Mouse (Mus musculus): ENCODE data around the gene Lhx2. TPM values are rescaled to one million over a fixed set of nuclear protein-coding genes. Genes with fewer than 3 reads are reported as not detected.
A peak's percentile ranks its signal among the peaks of the same experiment; 100 is the strongest.

Lhx2 gene
- polyA plus RNA-seq, 1 experiment from 2014 or later, result not detected

GRCm38 (mm10) chr2:38348660-38349420 is 9.8 kb downstream of the Lhx2 start:
- Histone ChIP-seq H3K4me1 (ENCODE audit: control insufficient read depth, insufficient read depth, low read length) (peaks cover 20% of the 10 kb centered on the region; the same call in 1 of the 2 replicates), H3K9me3 (ENCODE audit: control insufficient read depth, low read depth, low read length) (no peaks in the 10 kb centered on the region), H3K4me3 (ENCODE audit: low read depth, low read length) (no peak overlapping the region), H3K27ac (ENCODE audit: low read length) (no peak overlapping the region), H3K4me2 (replicated peaks; ENCODE audit: low read depth, low read length) (no peak overlapping the region), H3K27me3 (ENCODE audit: control insufficient read depth, insufficient read depth, low read length) (peaks cover 88% of the 10 kb centered on the region), H3K9ac (replicated peaks; ENCODE audit: low read depth, low read length) (no peak overlapping the region), H3K36me3 (ENCODE audit: control insufficient read depth, insufficient read depth, low read length) (no peaks in the 10 kb centered on the region)
- ATAC-seq (ENCODE audit: insufficient number of reproducible peaks, insufficient read depth, low FRiP score, low read depth), result no peak
- 2% methylated on average over 19 of the region's 19 CpGs for WGBS

- Histone ChIP-seq H3K9ac (replicated peaks; ENCODE audit: low read depth, low read length) (no peak overlapping the region), H3K36me3 (ENCODE audit: control insufficient read depth, insufficient read depth, low read length) (no peaks in the 10 kb centered on the region), H3K4me2 (replicated peaks; ENCODE audit: low read depth, low read length) (peak overlapping the region; percentile 62), H3K4me1 (ENCODE audit: control insufficient read depth, insufficient read depth, low read length) (peaks cover 20% of the 10 kb centered on the region; the same call in 1 of the 2 replicates), H3K9me3 (ENCODE audit: control insufficient read depth, low read depth, low read length) (no peaks in the 10 kb centered on the region), H3K4me3 (ENCODE audit: low read depth, low read length) (no peak overlapping the region), H3K27ac (ENCODE audit: low read length) (no peak overlapping the region), H3K27me3 (ENCODE audit: control insufficient read depth, insufficient read depth, low read length) (peaks cover 90% of the 10 kb centered on the region)
- ATAC-seq (ENCODE audit: insufficient number of reproducible peaks, insufficient read depth, low FRiP score, low read depth), result no peak
- 5% methylated on average over 12 of the region's 12 CpGs for WGBS
Observed at GRCm38 (mm10) chr2:38349447-38350350, 10.6 kb downstream of the Lhx2 start.

- H3K4me1 ChIP-seq (ENCODE audit: control insufficient read depth, insufficient read depth, low read length), result peaks cover 20% of the 10 kb centered on the region; the same call in 1 of the 2 replicates
- peaks cover 88% of the 10 kb centered on the region for H3K27me3 ChIP-seq (ENCODE audit: control insufficient read depth, insufficient read depth, low read length)
- H3K9ac ChIP-seq (replicated peaks; ENCODE audit: low read depth, low read length), result no peak overlapping the region
- peak overlapping the region; percentile 62 for H3K4me2 ChIP-seq (replicated peaks; ENCODE audit: low read depth, low read length)
- no peaks in the 10 kb centered on the region for H3K36me3 ChIP-seq (ENCODE audit: control insufficient read depth, insufficient read depth, low read length)
- no peak for ATAC-seq (ENCODE audit: insufficient number of reproducible peaks, insufficient read depth, low FRiP score, low read depth)
- WGBS, result under 1% methylated on average over 13 of the region's 13 CpGs
- no peaks in the 10 kb centered on the region for H3K9me3 ChIP-seq (ENCODE audit: control insufficient read depth, low read depth, low read length)
- H3K27ac ChIP-seq (ENCODE audit: low read length), result no peak overlapping the region
- peak overlapping the region; percentile 34 for H3K4me3 ChIP-seq (ENCODE audit: low read depth, low read length)
Observed at GRCm38 (mm10) chr2:38350386-38350785, 11.3 kb downstream of the Lhx2 start.

GRCm38 (mm10) chr2:38350796-38351195 is 11.7 kb downstream of the Lhx2 start:
- WGBS, result 0% methylated on average over 36 of the region's 37 CpGs

GRCm38 (mm10) chr2:38351641-38352320 is 12.7 kb downstream of the Lhx2 start:
- Histone ChIP-seq H3K4me1 (ENCODE audit: control insufficient read depth, insufficient read depth, low read length) (peaks cover 26% of the 10 kb centered on the region; the same call in 1 of the 2 replicates), H3K4me3 (ENCODE audit: low read depth, low read length) (peak overlapping the region; percentile 34), H3K36me3 (ENCODE audit: control insufficient read depth, insufficient read depth, low read length) (no peaks in the 10 kb centered on the region), H3K27ac (ENCODE audit: low read length) (no peak overlapping the region), H3K4me2 (replicated peaks; ENCODE audit: low read depth, low read length) (peak overlapping the region; percentile 62), H3K9me3 (ENCODE audit: control insufficient read depth, low read depth, low read length) (no peaks in the 10 kb centered on the region), H3K9ac (replicated peaks; ENCODE audit: low read depth, low read length) (no peak overlapping the region), H3K27me3 (ENCODE audit: control insufficient read depth, insufficient read depth, low read length) (peaks cover 87% of the 10 kb centered on the region)
- under 1% methylated on average over 57 of the region's 57 CpGs for WGBS
- ATAC-seq (ENCODE audit: insufficient number of reproducible peaks, insufficient read depth, low FRiP score, low read depth), result 0 out of 2 replicates have a peak, but pooled peaks have one; percentile 24

More at GRCm38 (mm10) chr2:38350796-38351195, 11.7 kb downstream of the Lhx2 start:
- peak overlapping the region; percentile 34 for H3K4me3 ChIP-seq (ENCODE audit: low read depth, low read length)
- H3K27me3 ChIP-seq (ENCODE audit: control insufficient read depth, insufficient read depth, low read length), result peaks cover 87% of the 10 kb centered on the region
- H3K9me3 ChIP-seq (ENCODE audit: control insufficient read depth, low read depth, low read length), result no peaks in the 10 kb centered on the region
- no peak overlapping the region for H3K27ac ChIP-seq (ENCODE audit: low read length)
- no peaks in the 10 kb centered on the region for H3K36me3 ChIP-seq (ENCODE audit: control insufficient read depth, insufficient read depth, low read length)
- H3K4me2 ChIP-seq (replicated peaks; ENCODE audit: low read depth, low read length), result peak overlapping the region; percentile 62
- ATAC-seq (ENCODE audit: insufficient number of reproducible peaks, insufficient read depth, low FRiP score, low read depth), result peak; percentile 94
- H3K4me1 ChIP-seq (ENCODE audit: control insufficient read depth, insufficient read depth, low read length), result peaks cover 20% of the 10 kb centered on the region; the same call in 1 of the 2 replicates
- H3K9ac ChIP-seq (replicated peaks; ENCODE audit: low read depth, low read length), result no peak overlapping the region

- Histone ChIP-seq H3K27me3 (ENCODE audit: control insufficient read depth, insufficient read depth, low read length) (peaks cover 86% of the 10 kb centered on the region), H3K36me3 (ENCODE audit: control insufficient read depth, insufficient read depth, low read length) (no peaks in the 10 kb centered on the region), H3K4me3 (ENCODE audit: low read depth, low read length) (0 out of 2 replicates have a peak overlapping the region, but pooled peaks have one; percentile 34), H3K9me3 (ENCODE audit: control insufficient read depth, low read depth, low read length) (no peaks in the 10 kb centered on the region), H3K4me2 (replicated peaks; ENCODE audit: low read depth, low read length) (no peak overlapping the region), H3K27ac (ENCODE audit: low read length) (no peak overlapping the region), H3K4me1 (ENCODE audit: control insufficient read depth, insufficient read depth, low read length) (peaks cover 28% of the 10 kb centered on the region; the same call in 1 of the 2 replicates), H3K9ac (replicated peaks; ENCODE audit: low read depth, low read length) (no peak overlapping the region)
- no peak for ATAC-seq (ENCODE audit: insufficient number of reproducible peaks, insufficient read depth, low FRiP score, low read depth)
- WGBS, result 3% methylated on average over 21 of the region's 21 CpGs
Observed at GRCm38 (mm10) chr2:38352321-38353007, 13.4 kb downstream of the Lhx2 start.

- Histone ChIP-seq H3K27ac (ENCODE audit: low read length) (no peak overlapping the region), H3K27me3 (ENCODE audit: control insufficient read depth, insufficient read depth, low read length) (peaks cover 89% of the 10 kb centered on the region), H3K36me3 (ENCODE audit: control insufficient read depth, insufficient read depth, low read length) (no peaks in the 10 kb centered on the region), H3K4me1 (ENCODE audit: control insufficient read depth, insufficient read depth, low read length) (peaks cover 24% of the 10 kb centered on the region; the same call in 1 of the 2 replicates), H3K9ac (replicated peaks; ENCODE audit: low read depth, low read length) (no peak overlapping the region), H3K4me3 (ENCODE audit: low read depth, low read length) (no peak overlapping the region), H3K9me3 (ENCODE audit: control insufficient read depth, low read depth, low read length) (no peaks in the 10 kb centered on the region), H3K4me2 (replicated peaks; ENCODE audit: low read depth, low read length) (no peak overlapping the region)
- WGBS, result 4% methylated on average over 10 of the region's 10 CpGs
- no peak for ATAC-seq (ENCODE audit: insufficient number of reproducible peaks, insufficient read depth, low FRiP score, low read depth)
Observed at GRCm38 (mm10) chr2:38353008-38353379, 13.9 kb downstream of the Lhx2 start.
